Mouse (Mus musculus): ENCODE data around the gene Colgalt1. TPM values are rescaled to one million over a fixed set of nuclear protein-coding genes. Genes with fewer than 3 reads are reported as not detected.

Colgalt1 gene
- polyA plus RNA-seq, 1 experiment from 2014 or later, result 41.8 TPM

DNA sequence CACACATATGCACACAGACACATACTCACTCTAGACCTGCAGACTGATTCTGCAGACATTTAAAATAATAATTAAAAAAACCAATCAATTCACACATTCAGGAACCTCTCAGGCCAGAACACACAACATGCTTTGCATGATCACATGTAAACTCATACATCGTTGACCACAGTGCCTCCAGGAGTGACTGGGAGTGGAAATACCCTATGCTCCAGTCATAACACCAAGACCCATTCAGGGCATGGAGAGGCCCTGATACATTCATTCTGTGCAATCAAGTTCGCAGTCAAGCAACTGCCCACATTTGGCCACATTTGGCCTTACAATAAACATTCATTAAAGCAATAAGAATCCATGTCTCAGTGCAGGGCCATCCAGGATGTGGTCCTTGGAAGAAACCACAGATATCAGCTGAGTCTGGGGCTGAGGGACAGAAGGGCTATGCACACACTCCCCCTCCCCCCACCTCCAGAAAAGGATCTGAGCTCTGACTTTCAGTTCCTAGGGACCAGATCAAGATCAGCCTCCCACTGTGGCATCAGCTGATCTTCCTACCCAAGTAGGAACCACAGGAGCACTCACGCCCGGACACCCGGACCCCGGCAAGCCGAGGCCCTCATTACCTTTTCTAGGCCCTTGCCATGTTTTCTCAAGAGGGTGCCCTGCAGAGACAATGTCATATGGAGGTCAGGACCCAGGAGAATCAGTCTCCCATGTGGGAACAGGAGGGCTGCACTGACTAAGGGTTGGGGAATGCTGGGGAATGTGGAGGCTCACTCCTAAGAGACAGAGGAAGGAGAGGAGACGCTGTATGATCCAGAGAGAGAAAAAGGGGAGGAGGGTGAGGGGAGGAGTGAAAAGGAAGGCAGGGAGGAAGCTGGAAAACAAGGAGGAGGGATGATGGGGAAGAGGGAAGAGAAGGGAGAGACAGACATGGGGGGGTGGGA, 26.6 kb downstream of the Colgalt1 start:
- no peaks in the 10 kb centered on the region for H3K36me3 ChIP-seq (ENCODE audit: control insufficient read depth, insufficient read depth, low read length)
- H3K4me2 ChIP-seq (ENCODE audit: low read depth, low read length, severe bottlenecking), result no peak overlapping the region
- peaks cover 7% of the 10 kb centered on the region for H3K27me3 ChIP-seq (ENCODE audit: control insufficient read depth, insufficient read depth, low read length)
- H3K9me3 ChIP-seq (ENCODE audit: control insufficient read depth, low read length), result peaks cover 3% of the 10 kb centered on the region; the same call in 1 of the 2 replicates
- no peak overlapping the region for H3K4me3 ChIP-seq (ENCODE audit: low read depth, low read length)
- DNase-seq (ENCODE audit: low spot score) (no peak), ATAC-seq (replicated peaks; ENCODE audit: low FRiP score) (no peak)
- peaks cover 5% of the 10 kb centered on the region; the same call in 1 of the 2 replicates for H3K4me1 ChIP-seq (replicated peaks; ENCODE audit: control insufficient read depth, insufficient read depth, low read length)
- H3K9ac ChIP-seq (ENCODE audit: low read length), result no peak overlapping the region
- WGBS, result 63% methylated on average over 8 of the region's 8 CpGs
- H3K27ac ChIP-seq (ENCODE audit: low read depth, low read length), result no peak overlapping the region

DNA sequence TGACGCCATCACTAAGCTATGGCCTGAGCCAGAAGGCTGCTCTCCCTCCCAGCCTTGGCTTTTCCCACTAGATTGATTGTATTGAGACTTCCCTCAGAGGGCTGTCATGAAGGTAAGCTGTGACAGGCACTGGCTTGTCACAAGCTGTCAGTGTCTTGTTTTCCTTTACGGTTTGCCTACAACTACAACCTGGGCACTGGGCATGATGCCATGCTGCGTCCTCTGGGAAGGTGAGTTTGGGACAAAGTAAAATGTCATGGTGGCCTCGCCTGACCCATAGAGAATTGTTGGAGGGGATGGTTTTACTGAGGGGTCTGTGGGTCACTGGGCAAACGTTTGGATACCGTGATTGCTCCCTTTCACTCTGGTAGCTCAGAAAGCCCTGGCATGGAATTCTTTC, 27.5 kb downstream of the Colgalt1 start:
- Histone ChIP-seq H3K9ac (ENCODE audit: low read length) (no peak overlapping the region), H3K4me3 (ENCODE audit: low read depth, low read length) (no peak overlapping the region), H3K4me2 (ENCODE audit: low read depth, low read length, severe bottlenecking) (no peak overlapping the region), H3K27ac (ENCODE audit: low read depth, low read length) (no peak overlapping the region), H3K36me3 (ENCODE audit: control insufficient read depth, insufficient read depth, low read length) (no peaks in the 10 kb centered on the region), H3K9me3 (ENCODE audit: control insufficient read depth, low read length) (no peaks in the 10 kb centered on the region), H3K4me1 (replicated peaks; ENCODE audit: control insufficient read depth, insufficient read depth, low read length) (peaks cover 5% of the 10 kb centered on the region; the same call in 1 of the 2 replicates), H3K27me3 (ENCODE audit: control insufficient read depth, insufficient read depth, low read length) (peaks cover 7% of the 10 kb centered on the region)
- 82% methylated on average over 6 of the region's 6 CpGs for WGBS
- ATAC-seq (replicated peaks; ENCODE audit: low FRiP score) (no peak), DNase-seq (ENCODE audit: low spot score) (no peak)

DNA sequence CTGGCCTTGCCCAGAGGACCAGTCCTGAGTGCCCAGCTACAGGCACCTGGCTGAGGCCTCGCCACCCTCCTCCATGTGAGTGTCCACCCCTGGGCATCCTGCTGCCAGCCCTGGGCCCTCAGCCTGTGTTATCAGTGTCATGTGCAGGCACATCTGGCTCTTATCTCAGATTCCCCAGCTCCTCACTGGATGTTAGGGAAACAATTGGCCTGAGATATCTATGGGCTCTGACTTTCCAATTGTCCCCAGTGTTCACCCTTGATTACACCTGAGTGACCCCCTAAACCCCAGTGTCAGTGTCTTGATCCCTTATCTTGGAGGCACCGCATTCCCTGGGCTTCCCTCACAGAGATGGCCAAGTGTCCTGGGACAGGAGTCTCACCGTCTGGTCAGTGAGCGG, 28.5 kb downstream of the Colgalt1 start:
- ATAC-seq (replicated peaks; ENCODE audit: low FRiP score) (no peak), DNase-seq (ENCODE audit: low spot score) (no peak)
- WGBS, result 88% methylated on average over 4 of the region's 4 CpGs
- Histone ChIP-seq H3K4me1 (replicated peaks; ENCODE audit: control insufficient read depth, insufficient read depth, low read length) (peaks cover 4% of the 10 kb centered on the region; the same call in 1 of the 2 replicates), H3K4me3 (ENCODE audit: low read depth, low read length) (no peak overlapping the region), H3K9me3 (ENCODE audit: control insufficient read depth, low read length) (no peaks in the 10 kb centered on the region), H3K27ac (ENCODE audit: low read depth, low read length) (no peak overlapping the region), H3K4me2 (ENCODE audit: low read depth, low read length, severe bottlenecking) (no peak overlapping the region), H3K36me3 (ENCODE audit: control insufficient read depth, insufficient read depth, low read length) (no peaks in the 10 kb centered on the region), H3K9ac (ENCODE audit: low read length) (no peak overlapping the region), H3K27me3 (ENCODE audit: control insufficient read depth, insufficient read depth, low read length) (peaks cover 4% of the 10 kb centered on the region)

DNA sequence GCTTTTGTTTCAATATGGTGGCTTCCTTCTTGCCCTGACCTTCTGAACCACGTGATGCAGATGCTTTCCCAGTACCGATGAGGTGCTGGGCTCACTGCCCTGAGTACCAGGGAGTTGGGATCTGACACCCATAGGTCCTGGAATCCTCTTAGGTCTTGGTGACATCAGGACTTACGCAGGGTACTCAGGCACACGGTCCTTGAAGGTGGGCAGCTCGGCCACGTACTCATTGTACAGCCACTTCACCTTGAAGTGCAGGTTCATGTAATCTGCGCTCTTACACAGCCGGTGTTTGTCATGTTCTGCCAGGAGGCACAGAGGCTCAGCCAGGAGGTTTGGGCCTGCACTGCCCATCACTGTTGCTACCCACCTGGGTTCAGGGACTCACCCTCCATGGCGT, 34.7 kb downstream of the Colgalt1 start:
- Histone ChIP-seq H3K9ac (ENCODE audit: low read length) (no peak overlapping the region), H3K4me3 (ENCODE audit: low read depth, low read length) (no peak overlapping the region), H3K27me3 (ENCODE audit: control insufficient read depth, insufficient read depth, low read length) (no peaks in the 10 kb centered on the region), H3K4me2 (ENCODE audit: low read depth, low read length, severe bottlenecking) (no peak overlapping the region), H3K27ac (ENCODE audit: low read depth, low read length) (no peak overlapping the region), H3K36me3 (ENCODE audit: control insufficient read depth, insufficient read depth, low read length) (no peaks in the 10 kb centered on the region), H3K4me1 (replicated peaks; ENCODE audit: control insufficient read depth, insufficient read depth, low read length) (no peaks in the 10 kb centered on the region), H3K9me3 (ENCODE audit: control insufficient read depth, low read length) (no peaks in the 10 kb centered on the region)
- ATAC-seq (replicated peaks; ENCODE audit: low FRiP score) (no peak), DNase-seq (ENCODE audit: low spot score) (no peak)
- 87% methylated on average over 9 of the region's 9 CpGs for WGBS

DNA sequence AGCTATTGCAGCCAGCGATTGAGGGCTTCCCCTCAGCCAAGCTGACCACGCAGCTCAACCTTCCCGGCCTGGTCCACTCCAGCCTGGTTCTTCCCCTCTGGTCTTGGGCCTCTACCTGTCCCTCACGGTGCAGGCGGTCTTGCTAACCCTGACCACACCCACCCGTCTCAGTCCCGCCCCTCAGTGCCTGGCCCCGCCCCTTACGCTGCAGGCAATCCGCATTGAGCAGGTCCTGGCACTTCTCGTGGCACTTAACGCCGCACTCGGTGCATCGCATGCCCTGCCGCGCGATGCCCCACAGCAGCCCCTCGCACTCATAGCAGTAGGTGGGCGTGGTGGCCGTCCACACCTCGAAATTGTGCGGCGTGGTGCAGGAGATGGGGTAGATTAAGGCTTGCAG, 43.8 kb downstream of the Colgalt1 start:
- no peaks in the 10 kb centered on the region; the same call in 1 of the 2 replicates for H3K4me1 ChIP-seq (replicated peaks; ENCODE audit: control insufficient read depth, insufficient read depth, low read length)
- 1% methylated on average over 24 of the region's 24 CpGs for WGBS
- H3K9ac ChIP-seq (ENCODE audit: low read length), result peak overlapping the region; percentile 30; the same call in 1 of the 2 replicates
- H3K36me3 ChIP-seq (ENCODE audit: control insufficient read depth, insufficient read depth, low read length), result no peaks in the 10 kb centered on the region
- H3K4me3 ChIP-seq (ENCODE audit: low read depth, low read length), result 0 out of 2 replicates have a peak overlapping the region, but pooled peaks have one; percentile 14
- H3K27ac ChIP-seq (ENCODE audit: low read depth, low read length), result no peak overlapping the region
- peak overlapping the region; percentile 45 for H3K4me2 ChIP-seq (ENCODE audit: low read depth, low read length, severe bottlenecking)
- no peaks in the 10 kb centered on the region for H3K9me3 ChIP-seq (ENCODE audit: control insufficient read depth, low read length)
- ATAC-seq (replicated peaks; ENCODE audit: low FRiP score) (peak; percentile 53; the same call in 1 of the 2 replicates), DNase-seq (ENCODE audit: low spot score) (peak; percentile 78)
- H3K27me3 ChIP-seq (ENCODE audit: control insufficient read depth, insufficient read depth, low read length), result peaks cover 28% of the 10 kb centered on the region

DNA sequence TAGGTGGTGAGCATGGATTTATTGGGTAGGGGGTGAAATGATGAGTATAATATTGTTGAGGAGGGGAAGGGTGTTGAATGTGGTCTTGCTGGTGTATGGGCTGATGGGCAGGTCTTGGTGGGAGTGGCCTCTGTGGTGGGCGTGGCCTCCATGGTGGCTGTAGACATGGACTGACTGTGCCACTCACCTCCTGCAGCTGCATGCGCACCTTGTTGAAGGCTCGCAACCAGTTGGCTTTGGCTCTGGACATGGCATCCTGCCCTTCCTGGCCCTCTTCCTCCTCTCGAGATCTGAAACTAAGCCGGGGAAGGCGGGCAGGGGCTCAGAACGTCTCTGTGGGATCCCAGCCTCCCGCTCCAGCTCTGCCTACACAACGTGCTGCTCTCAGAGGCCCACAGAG, 47.0 kb downstream of the Colgalt1 start:
- H3K9ac ChIP-seq (ENCODE audit: low read length), result no peak overlapping the region
- no peak overlapping the region for H3K4me2 ChIP-seq (ENCODE audit: low read depth, low read length, severe bottlenecking)
- H3K36me3 ChIP-seq (ENCODE audit: control insufficient read depth, insufficient read depth, low read length), result no peaks in the 10 kb centered on the region
- H3K4me1 ChIP-seq (replicated peaks; ENCODE audit: control insufficient read depth, insufficient read depth, low read length), result peaks cover 5% of the 10 kb centered on the region
- 14% methylated on average over 9 of the region's 9 CpGs for WGBS
- H3K9me3 ChIP-seq (ENCODE audit: control insufficient read depth, low read length), result no peaks in the 10 kb centered on the region
- H3K4me3 ChIP-seq (ENCODE audit: low read depth, low read length), result no peak overlapping the region
- peaks cover 38% of the 10 kb centered on the region for H3K27me3 ChIP-seq (ENCODE audit: control insufficient read depth, insufficient read depth, low read length)
- H3K27ac ChIP-seq (ENCODE audit: low read depth, low read length), result no peak overlapping the region
- no peak for ATAC-seq (replicated peaks; ENCODE audit: low FRiP score)
- no peak for DNase-seq (ENCODE audit: low spot score)

DNA sequence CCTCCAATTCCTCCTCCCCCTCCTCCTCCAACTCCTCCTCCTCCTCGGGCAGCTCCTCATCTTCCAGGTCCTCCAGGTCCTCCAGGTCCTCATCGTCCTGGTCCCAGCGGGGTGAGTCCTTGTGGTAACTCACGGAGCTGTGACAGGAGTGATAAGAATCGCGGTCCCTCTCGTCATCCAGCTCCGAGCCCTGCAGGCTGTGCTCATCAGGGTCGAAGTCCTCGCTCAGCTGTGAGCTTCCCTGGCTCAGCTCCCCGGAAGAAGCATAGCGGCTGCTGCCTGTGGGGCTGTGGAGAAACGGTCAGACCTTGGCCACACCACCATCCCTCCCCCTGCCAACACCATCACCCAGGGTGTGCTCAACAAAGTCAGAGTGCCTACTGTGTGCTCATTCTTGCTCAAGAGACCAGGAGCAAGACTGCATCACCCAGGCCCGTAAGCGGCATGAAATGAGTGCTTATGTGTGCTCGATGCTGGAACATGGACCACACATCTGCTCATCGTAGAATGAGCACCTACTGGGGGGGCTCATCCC, 47.8 kb downstream of the Colgalt1 start:
- WGBS, result 30% methylated on average over 17 of the region's 17 CpGs
- DNase-seq (ENCODE audit: low spot score), result no peak

DNA sequence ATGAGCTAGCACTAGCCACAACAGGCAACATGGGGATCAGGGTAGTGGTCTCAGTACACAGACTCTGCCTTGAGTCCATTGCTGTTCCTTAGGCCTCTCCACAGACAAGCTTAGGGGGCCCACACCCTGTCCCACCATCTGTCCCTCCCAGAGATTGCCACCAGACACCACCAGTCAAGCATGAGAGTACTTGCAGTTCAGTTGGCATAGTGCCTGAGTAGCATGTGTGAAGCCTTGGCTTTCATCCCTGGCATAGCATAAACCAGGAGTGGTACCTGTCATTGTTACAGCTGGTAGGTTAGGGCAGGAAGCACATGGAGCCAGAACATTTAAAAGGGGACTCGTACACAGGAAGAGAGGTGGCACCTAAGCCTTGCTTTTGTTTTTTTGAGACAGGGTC, 49.0 kb downstream of the Colgalt1 start:
- peaks cover 5% of the 10 kb centered on the region for H3K4me1 ChIP-seq (replicated peaks; ENCODE audit: control insufficient read depth, insufficient read depth, low read length)
- H3K36me3 ChIP-seq (ENCODE audit: control insufficient read depth, insufficient read depth, low read length), result no peaks in the 10 kb centered on the region
- no peak for ATAC-seq (replicated peaks; ENCODE audit: low FRiP score)
- H3K4me3 ChIP-seq (ENCODE audit: low read depth, low read length), result no peak overlapping the region
- no peak overlapping the region for H3K9ac ChIP-seq (ENCODE audit: low read length)
- WGBS, result 65% methylated on average over 1 of the region's 1 CpGs
- no peak overlapping the region for H3K4me2 ChIP-seq (ENCODE audit: low read depth, low read length, severe bottlenecking)
- no peak for DNase-seq (ENCODE audit: low spot score)
- H3K9me3 ChIP-seq (ENCODE audit: control insufficient read depth, low read length), result no peaks in the 10 kb centered on the region
- H3K27me3 ChIP-seq (ENCODE audit: control insufficient read depth, insufficient read depth, low read length), result peaks cover 30% of the 10 kb centered on the region
- H3K27ac ChIP-seq (ENCODE audit: low read depth, low read length), result no peak overlapping the region

More for the DNA sequence above, 47.8 kb downstream of the Colgalt1 start:
- ATAC-seq (replicated peaks; ENCODE audit: low FRiP score), result no peak
- Histone ChIP-seq H3K9ac (ENCODE audit: low read length) (no peak overlapping the region), H3K27me3 (ENCODE audit: control insufficient read depth, insufficient read depth, low read length) (peaks cover 38% of the 10 kb centered on the region), H3K4me1 (replicated peaks; ENCODE audit: control insufficient read depth, insufficient read depth, low read length) (peaks cover 5% of the 10 kb centered on the region), H3K4me3 (ENCODE audit: low read depth, low read length) (no peak overlapping the region), H3K9me3 (ENCODE audit: control insufficient read depth, low read length) (no peaks in the 10 kb centered on the region), H3K4me2 (ENCODE audit: low read depth, low read length, severe bottlenecking) (no peak overlapping the region), H3K27ac (ENCODE audit: low read depth, low read length) (no peak overlapping the region), H3K36me3 (ENCODE audit: control insufficient read depth, insufficient read depth, low read length) (no peaks in the 10 kb centered on the region)

Data from forebrain, embryonic 11.5 days (tissue).